Mouse (Mus musculus): ENCODE measurements around the gene Pemt. TPM values are rescaled to one million over a fixed set of nuclear protein-coding genes. Genes with fewer than 3 reads are reported as not detected.

The Pemt gene
- 0.80 to 1.2 TPM in 2 of 4 replicates, not detected in the others for total RNA-seq (2023)

GRCm38 (mm10) chr11:60046058-60046735 is at the start of gene Pemt:
Pemt (minus strand) TSS chr11:60046489.

DNA sequence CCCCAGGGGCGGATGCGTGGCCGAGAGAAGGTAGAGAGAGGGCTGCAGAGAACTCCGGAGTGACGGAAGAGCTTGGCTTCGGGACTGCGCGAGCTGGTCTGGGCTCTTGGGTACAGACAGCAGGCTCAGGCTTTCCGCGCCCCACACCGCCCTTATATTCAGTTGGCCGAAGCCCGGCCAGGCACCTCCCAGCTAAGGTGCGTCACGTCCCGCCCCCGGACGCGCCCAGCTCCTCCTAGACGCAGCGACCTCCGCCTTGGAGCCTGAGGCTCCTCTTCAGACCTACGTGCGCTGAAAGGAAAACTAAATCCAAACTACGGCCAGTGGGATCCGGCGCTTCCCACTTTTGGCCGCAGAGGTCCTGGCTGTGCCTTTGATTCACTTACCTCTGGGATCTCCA is 81.5 kb downstream of the Pemt start, which contains the start of gene Rasd1:
Rasd1 (minus strand) TSS at position 127 of the 400 bp plus-strand sequence.

DNA sequence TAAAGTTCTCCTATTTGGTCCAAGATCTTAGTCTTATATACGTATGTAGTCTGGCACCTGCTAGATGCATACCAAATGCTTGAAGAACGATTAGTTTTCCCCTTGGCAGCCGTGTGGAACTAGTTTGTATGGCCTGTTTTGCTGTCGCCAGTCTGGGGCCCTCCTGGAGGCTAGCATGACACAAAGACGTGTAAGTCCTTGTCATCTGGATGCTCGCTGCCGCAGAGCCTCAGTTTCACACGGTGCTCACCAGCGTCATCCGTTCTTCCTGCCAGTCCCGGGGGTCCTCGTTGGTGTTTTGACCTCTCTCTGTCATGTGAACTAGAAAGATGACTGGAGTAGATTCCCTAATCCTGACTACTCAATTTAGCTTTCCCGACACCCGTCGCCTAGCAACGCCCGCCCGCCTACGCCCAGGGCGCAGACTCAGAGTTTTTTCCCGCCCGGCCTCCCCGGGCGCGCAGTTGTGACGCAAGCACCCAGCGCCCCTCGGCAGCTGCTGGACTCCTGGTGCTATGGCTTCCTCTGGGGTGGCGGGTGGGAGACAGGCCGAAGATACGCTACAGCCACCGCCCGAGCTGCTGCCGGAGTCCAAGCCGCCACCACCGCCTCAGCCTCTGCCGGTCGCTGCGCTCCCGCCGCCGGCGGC is 98.4 kb downstream of the Pemt start, which contains the start of gene Med9:
Med9 (plus strand) TSS at position 455 of the 649 bp plus-strand sequence.

Other genes starting within 250 kb of the Pemt start
- gene Flcn, start 236.5 kb downstream of the Pemt start, total RNA-seq (2023), result 122 to 136 TPM (median 128 TPM) in 4 replicates
- gene Nt5m, start 207.0 kb downstream of the Pemt start, total RNA-seq (2023), result 7.2 to 11.7 TPM (median 10.5 TPM) in 4 replicates
- gene Cops3, start 206.7 kb downstream of the Pemt start, total RNA-seq (2023), result 87.0 to 108 TPM (median 102 TPM) in 4 replicates
- gene Med9, start 98.3 kb downstream of the Pemt start, total RNA-seq (2023), result 8.5 to 10.8 TPM (median 9.2 TPM) in 4 replicates
- 10.8 to 13.2 TPM (median 12.4 TPM) in 4 replicates for gene Rasd1, start 81.5 kb downstream of the Pemt start, total RNA-seq (2023)
- gene Rai1, start 58.5 kb upstream of the Pemt start, total RNA-seq (2023), result 45.1 to 50.4 TPM (median 48.3 TPM) in 4 replicates
- 81.5 to 134 TPM (median 119 TPM) in 4 replicates for gene Srebf1, start 176.1 kb upstream of the Pemt start, total RNA-seq (2023)